Mouse (Mus musculus): ENCODE measurements around the gene Camk1d. TPM values are rescaled to one million over a fixed set of nuclear protein-coding genes. Genes with fewer than 3 reads are reported as not detected.

Gene Camk1d
- polyA plus RNA-seq, 1 experiment from 2014 or later = 1.1 TPM

DNA sequence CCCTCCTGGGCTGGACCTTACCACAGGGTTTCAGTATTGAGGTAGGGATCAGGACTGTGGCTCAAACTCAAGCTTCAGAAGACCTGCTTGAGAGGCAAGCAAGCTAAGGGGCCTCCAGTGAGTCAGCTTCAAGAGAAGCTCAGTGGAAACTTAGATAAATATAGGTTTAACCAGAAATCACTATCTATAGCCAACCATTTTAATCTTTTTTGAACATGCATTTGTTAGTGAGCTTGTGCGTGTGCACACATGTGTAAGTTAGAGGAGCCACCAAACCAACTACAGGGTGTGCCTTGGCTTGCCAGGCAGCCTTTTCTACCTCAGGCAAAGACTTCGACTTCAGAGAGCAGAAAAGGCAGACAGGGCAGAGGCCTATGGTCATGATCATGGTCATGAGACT lies 200.7 kb downstream of the Camk1d start:
- H3K36me3 ChIP-seq = no peaks in the 10 kb centered on the region
- ATAC-seq (ENCODE audit: insufficient number of reproducible peaks, insufficient read depth, low FRiP score, low TSS enrichment, low read depth) = no peak
- no peaks in the 10 kb centered on the region for H3K27me3 ChIP-seq
- 96% methylated on average over 2 of the region's 2 CpGs for WGBS
- no peaks in the 10 kb centered on the region for H3K4me1 ChIP-seq (replicated peaks)
- H3K4me3 ChIP-seq (replicated peaks) = no peak overlapping the region
- no peak overlapping the region for H3K27ac ChIP-seq
- no peaks in the 10 kb centered on the region for H3K9me3 ChIP-seq
- no peak overlapping the region for H3K9ac ChIP-seq (replicated peaks)
- H3K4me2 ChIP-seq = no peak overlapping the region

DNA sequence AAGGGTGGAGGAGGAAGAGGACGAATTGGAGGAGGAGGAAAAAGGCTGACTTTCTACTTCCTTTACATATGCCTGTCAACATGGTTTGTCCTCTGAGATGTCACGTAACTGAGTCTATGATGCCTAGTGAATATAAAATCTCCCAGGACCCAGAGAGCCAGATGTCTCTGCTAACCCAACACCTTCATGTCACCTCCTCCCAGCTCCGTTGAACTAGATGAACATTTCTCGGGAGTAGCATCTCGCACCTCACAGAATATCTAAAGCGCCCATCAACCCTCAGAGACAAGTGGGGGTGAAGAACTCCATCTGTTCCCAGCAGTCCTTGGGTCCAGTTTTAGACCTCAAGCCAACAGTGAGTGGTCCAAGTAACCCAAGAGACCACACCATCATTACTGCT lies 204.3 kb downstream of the Camk1d start:
- 85% methylated on average over 6 of the region's 6 CpGs for WGBS
- ATAC-seq (ENCODE audit: insufficient number of reproducible peaks, insufficient read depth, low FRiP score, low TSS enrichment, low read depth) = no peak
- no peak overlapping the region for H3K9ac ChIP-seq (replicated peaks)

DNA sequence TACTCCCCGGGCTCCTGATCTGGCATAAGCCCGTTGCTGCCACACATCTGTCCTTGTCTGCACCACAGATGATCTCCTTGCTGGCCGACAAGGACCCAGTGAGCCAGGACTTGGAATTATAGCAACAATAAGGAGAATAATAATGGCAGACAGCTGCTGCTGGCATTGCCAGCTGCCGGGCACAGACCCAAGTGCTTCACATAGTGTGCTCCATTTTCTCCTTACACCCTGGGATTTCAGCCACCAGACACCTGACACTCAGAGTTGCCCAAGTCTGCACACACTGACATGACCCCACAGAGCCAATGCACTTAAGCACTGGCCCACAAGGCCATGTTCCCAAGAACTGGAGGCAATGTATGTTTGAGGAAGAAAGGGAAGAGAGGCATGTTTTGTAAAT lies 214.7 kb downstream of the Camk1d start:
- Histone ChIP-seq H3K9me3 (no peaks in the 10 kb centered on the region), H3K9ac (replicated peaks) (no peak overlapping the region), H3K27me3 (no peaks in the 10 kb centered on the region), H3K27ac (no peak overlapping the region), H3K4me3 (replicated peaks) (no peak overlapping the region), H3K4me2 (no peak overlapping the region), H3K4me1 (replicated peaks) (no peaks in the 10 kb centered on the region), H3K36me3 (no peaks in the 10 kb centered on the region)
- 76% methylated on average over 4 of the region's 4 CpGs for WGBS
- ATAC-seq (ENCODE audit: insufficient number of reproducible peaks, insufficient read depth, low FRiP score, low TSS enrichment, low read depth) = no peak

More for the DNA sequence above, 204.3 kb downstream of the Camk1d start:
- H3K36me3 ChIP-seq = no peaks in the 10 kb centered on the region
- H3K27me3 ChIP-seq = no peaks in the 10 kb centered on the region
- H3K9me3 ChIP-seq = no peaks in the 10 kb centered on the region
- no peak overlapping the region for H3K27ac ChIP-seq
- no peaks in the 10 kb centered on the region for H3K4me1 ChIP-seq (replicated peaks)
- no peak overlapping the region for H3K4me2 ChIP-seq
- no peak overlapping the region for H3K4me3 ChIP-seq (replicated peaks)

DNA sequence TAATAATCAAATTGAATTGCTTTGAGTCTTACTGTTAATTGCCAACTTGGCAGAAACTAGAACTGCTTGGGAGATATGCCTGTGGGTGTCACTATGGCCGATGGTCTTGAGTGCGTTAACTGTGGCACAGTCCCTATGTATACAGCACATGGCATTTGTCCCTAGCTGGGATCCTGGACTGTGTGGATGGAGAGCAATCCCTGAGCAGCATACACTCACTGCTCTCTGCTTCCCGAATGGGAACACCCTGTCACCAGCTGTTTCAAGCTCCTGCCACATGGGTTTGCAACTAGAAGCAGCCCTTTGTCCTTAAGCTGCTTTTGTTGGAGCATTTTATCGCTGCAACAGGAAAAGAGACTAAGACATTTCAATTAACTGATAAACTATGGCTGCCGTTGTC lies 224.4 kb downstream of the Camk1d start:
- Histone ChIP-seq H3K27me3 (no peaks in the 10 kb centered on the region), H3K4me1 (replicated peaks) (no peaks in the 10 kb centered on the region), H3K27ac (no peak overlapping the region), H3K4me3 (replicated peaks) (no peak overlapping the region), H3K9ac (replicated peaks) (no peak overlapping the region), H3K36me3 (no peaks in the 10 kb centered on the region), H3K9me3 (no peaks in the 10 kb centered on the region), H3K4me2 (no peak overlapping the region)
- 81% methylated on average over 5 of the region's 5 CpGs for WGBS
- no peak for ATAC-seq (ENCODE audit: insufficient number of reproducible peaks, insufficient read depth, low FRiP score, low TSS enrichment, low read depth)

DNA sequence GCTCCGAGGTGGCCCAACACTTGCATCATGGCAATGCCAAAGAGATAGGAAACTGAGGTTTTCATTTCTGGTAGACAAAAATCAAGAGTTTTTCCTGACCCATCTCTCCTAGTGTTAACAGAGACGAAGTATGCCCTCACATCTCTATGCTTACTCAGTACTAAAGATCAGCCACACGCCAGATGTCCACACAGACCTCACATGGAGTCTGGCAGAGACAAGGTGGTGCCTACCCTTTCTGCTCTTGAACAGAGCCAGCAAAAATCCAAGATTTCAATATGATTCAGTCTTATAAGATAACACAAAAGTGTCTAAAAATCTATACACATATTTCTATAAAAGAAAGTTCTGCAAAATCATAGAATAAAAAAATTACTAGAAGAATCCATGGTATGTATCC lies 227.0 kb downstream of the Camk1d start:
- Histone ChIP-seq H3K27me3 (no peaks in the 10 kb centered on the region), H3K4me2 (no peak overlapping the region), H3K9ac (replicated peaks) (no peak overlapping the region), H3K36me3 (no peaks in the 10 kb centered on the region), H3K4me1 (replicated peaks) (no peaks in the 10 kb centered on the region), H3K4me3 (replicated peaks) (no peak overlapping the region), H3K27ac (no peak overlapping the region), H3K9me3 (no peaks in the 10 kb centered on the region)
- 85% methylated on average over 3 of the region's 3 CpGs for WGBS
- no peak for ATAC-seq (ENCODE audit: insufficient number of reproducible peaks, insufficient read depth, low FRiP score, low TSS enrichment, low read depth)

DNA sequence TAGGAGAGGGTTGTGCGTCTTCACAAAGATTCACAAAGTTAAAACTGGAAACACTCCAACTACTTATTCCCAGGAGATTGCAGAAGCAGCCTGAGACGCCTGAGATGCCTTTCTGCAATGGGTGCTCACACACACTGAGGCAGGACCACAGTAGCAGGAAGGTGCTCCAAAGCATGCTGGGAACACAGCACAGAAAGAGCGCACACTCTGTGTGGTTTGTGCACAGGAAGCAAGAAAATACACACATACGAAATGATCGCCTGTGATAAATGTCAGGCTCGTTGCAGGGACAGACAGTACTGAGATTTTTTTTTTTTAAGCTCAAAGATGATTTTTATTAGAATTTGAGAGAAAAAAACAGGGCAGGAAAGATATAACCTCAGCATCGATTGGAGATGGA lies 227.7 kb downstream of the Camk1d start:
- Histone ChIP-seq H3K27me3 (no peaks in the 10 kb centered on the region), H3K27ac (no peak overlapping the region), H3K36me3 (no peaks in the 10 kb centered on the region), H3K9ac (replicated peaks) (no peak overlapping the region), H3K4me3 (replicated peaks) (no peak overlapping the region), H3K4me1 (replicated peaks) (no peaks in the 10 kb centered on the region), H3K4me2 (no peak overlapping the region), H3K9me3 (no peaks in the 10 kb centered on the region)
- ATAC-seq (ENCODE audit: insufficient number of reproducible peaks, insufficient read depth, low FRiP score, low TSS enrichment, low read depth) = no peak
- WGBS = 86% methylated on average over 7 of the region's 7 CpGs

DNA sequence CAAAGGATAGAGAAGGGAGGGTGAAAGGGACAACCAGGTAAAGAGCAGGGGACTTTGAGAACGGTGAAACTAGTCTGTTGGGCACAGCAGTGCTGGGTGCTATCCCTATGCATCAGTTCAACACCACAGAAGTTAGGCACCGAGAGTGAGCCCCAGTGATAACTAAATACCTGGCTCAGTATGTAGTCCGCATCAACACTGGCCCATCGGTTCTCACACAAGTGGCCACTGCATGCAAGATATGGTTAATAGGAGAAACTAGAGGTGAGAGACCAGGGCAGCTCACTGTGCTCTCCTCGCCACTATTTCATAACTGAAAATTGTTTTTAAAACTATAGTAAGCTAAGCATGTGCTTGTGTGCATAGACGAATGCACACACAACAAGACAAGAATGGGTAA lies 228.5 kb downstream of the Camk1d start:
- 92% methylated on average over 6 of the region's 6 CpGs for WGBS

DNA sequence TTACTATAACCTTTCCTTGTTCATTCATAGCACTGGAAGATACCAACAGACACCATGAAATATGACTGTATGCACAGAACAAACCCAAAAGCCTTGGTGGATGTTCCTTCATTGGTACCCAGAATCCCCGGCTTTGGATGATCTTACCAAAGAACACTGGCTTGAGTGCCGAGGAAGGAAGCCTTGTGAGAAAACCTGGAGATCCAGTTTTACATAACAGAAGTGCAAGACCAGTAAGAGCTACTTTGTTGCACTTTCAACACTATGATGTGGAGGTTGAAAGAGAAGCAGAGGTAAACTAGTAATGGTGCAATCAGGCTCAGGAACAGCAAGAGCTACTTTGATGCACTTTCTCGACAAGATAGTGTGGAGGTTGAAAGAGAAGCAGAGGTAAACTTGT lies 234.4 kb downstream of the Camk1d start:
- ATAC-seq (ENCODE audit: insufficient number of reproducible peaks, insufficient read depth, low FRiP score, low TSS enrichment, low read depth) = no peak
- Histone ChIP-seq H3K4me3 (replicated peaks) (no peak overlapping the region), H3K4me2 (no peak overlapping the region), H3K9ac (replicated peaks) (no peak overlapping the region), H3K27ac (no peak overlapping the region), H3K36me3 (no peaks in the 10 kb centered on the region), H3K4me1 (replicated peaks) (no peaks in the 10 kb centered on the region), H3K27me3 (no peaks in the 10 kb centered on the region), H3K9me3 (no peaks in the 10 kb centered on the region)
- 81% methylated on average over 3 of the region's 3 CpGs for WGBS

More for the DNA sequence above, 228.5 kb downstream of the Camk1d start:
- Histone ChIP-seq H3K9me3 (no peaks in the 10 kb centered on the region), H3K9ac (replicated peaks) (no peak overlapping the region), H3K27me3 (no peaks in the 10 kb centered on the region), H3K27ac (no peak overlapping the region), H3K36me3 (no peaks in the 10 kb centered on the region), H3K4me2 (no peak overlapping the region), H3K4me1 (replicated peaks) (no peaks in the 10 kb centered on the region), H3K4me3 (replicated peaks) (no peak overlapping the region)
- no peak for ATAC-seq (ENCODE audit: insufficient number of reproducible peaks, insufficient read depth, low FRiP score, low TSS enrichment, low read depth)

DNA sequence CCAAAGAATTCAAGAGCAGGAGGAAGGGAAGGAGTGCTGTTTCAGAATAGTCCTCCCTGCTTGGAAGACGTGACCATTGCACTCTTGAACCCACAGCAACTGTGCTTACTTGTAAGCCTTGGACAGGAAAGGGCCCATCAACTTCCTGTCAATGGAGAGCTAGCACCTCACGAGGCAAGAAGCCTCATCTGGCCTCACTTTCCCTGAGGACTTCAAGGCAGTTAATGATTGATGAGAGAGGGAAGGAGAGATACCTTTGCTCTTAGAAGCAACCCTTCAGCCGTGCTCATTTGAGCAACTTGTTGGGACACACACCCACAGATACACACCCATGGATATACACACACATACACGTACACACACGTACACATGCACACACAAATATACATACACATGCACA lies 235.6 kb downstream of the Camk1d start:
- Histone ChIP-seq H3K9me3 (no peaks in the 10 kb centered on the region), H3K4me2 (no peak overlapping the region), H3K27ac (no peak overlapping the region), H3K4me1 (replicated peaks) (no peaks in the 10 kb centered on the region), H3K9ac (replicated peaks) (no peak overlapping the region), H3K27me3 (no peaks in the 10 kb centered on the region), H3K36me3 (no peaks in the 10 kb centered on the region), H3K4me3 (replicated peaks) (no peak overlapping the region)
- ATAC-seq (ENCODE audit: insufficient number of reproducible peaks, insufficient read depth, low FRiP score, low TSS enrichment, low read depth) = no peak
- 82% methylated on average over 5 of the region's 5 CpGs for WGBS

DNA sequence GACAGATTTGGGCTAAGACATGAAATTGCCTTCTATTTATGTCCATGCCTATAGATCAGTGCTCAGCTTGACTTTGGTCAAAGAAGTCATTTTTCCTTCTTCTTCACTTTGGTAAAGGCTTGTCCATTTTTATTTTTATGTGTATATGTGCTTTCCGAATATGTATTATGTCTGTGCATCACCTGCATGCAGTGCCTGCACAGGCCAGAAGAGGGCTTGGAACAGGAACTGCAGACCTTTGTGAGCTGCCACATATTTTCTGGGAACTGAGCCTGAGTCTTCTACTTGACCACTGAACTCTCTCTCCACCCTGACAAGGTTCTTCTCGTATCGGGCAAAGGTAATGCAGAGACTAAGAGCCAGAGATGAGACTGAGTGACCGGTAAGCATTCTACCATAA lies 236.1 kb downstream of the Camk1d start:
- Histone ChIP-seq H3K9ac (replicated peaks) (no peak overlapping the region), H3K27ac (no peak overlapping the region), H3K27me3 (no peaks in the 10 kb centered on the region), H3K9me3 (no peaks in the 10 kb centered on the region), H3K4me2 (no peak overlapping the region), H3K36me3 (no peaks in the 10 kb centered on the region), H3K4me3 (replicated peaks) (no peak overlapping the region), H3K4me1 (replicated peaks) (no peaks in the 10 kb centered on the region)
- no peak for ATAC-seq (ENCODE audit: insufficient number of reproducible peaks, insufficient read depth, low FRiP score, low TSS enrichment, low read depth)
- WGBS = 97% methylated on average over 4 of the region's 4 CpGs

DNA sequence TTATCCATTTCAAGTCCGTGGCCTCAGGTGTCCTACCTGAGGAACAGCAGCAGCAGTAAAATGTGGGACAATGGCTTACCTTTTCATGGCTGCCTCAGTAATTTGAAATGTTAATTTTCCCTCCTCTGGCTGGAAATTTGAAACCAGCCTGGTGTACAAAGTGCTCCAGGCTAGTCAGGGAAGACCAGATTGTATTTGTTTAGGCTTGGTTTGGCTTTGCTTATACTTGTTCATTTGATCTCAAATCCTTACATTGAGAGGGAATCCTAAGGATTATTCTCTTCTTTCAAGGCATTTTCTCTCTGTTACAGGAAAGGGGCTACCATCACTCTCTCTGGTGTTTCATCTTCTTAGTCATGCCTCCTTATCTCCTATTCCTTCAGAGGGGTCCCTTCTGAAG lies 236.8 kb downstream of the Camk1d start:
- no peaks in the 10 kb centered on the region for H3K27me3 ChIP-seq
- H3K36me3 ChIP-seq = no peaks in the 10 kb centered on the region
- H3K9me3 ChIP-seq = no peaks in the 10 kb centered on the region
- no peak overlapping the region for H3K4me2 ChIP-seq
- WGBS = 73% methylated on average over 1 of the region's 1 CpGs
- ATAC-seq (ENCODE audit: insufficient number of reproducible peaks, insufficient read depth, low FRiP score, low TSS enrichment, low read depth) = no peak
- no peaks in the 10 kb centered on the region for H3K4me1 ChIP-seq (replicated peaks)
- H3K4me3 ChIP-seq (replicated peaks) = no peak overlapping the region
- H3K9ac ChIP-seq (replicated peaks) = no peak overlapping the region
- no peak overlapping the region for H3K27ac ChIP-seq

DNA sequence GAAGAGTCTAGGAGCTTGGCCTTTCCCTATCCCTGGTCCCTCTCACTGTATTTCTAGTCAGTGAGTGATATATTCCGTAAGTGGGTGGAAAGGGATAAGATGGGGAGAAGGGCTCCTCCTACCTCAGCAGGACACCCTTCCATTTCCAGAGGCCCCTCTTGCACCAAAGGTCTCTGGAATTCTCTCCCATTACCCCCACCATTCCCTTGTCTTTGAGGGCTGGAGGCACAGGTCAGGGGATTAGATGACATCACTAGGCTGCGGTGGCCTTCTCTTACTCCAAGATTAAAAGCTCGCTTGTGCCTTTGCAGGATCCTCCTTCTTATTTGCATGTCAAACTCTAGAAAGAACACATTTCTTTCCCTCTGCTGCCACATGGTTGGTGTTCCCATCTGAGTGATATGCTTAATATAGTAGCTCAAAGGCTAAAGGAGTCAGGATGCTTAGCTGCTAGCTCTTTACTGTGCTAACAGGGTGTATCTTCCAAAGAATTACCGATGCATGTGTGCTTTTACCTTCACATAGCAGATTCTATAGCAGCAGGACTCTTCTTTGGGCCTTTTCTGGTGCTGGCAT lies 244.9 kb downstream of the Camk1d start:
- H3K36me3 ChIP-seq = no peaks in the 10 kb centered on the region
- 86% methylated on average over 4 of the region's 4 CpGs for WGBS

More for the DNA sequence above, 244.9 kb downstream of the Camk1d start:
- no peaks in the 10 kb centered on the region; the same call in 1 of the 2 replicates for H3K27me3 ChIP-seq
- no peaks in the 10 kb centered on the region for H3K9me3 ChIP-seq
- H3K27ac ChIP-seq = no peak overlapping the region
- no peak for ATAC-seq (ENCODE audit: insufficient number of reproducible peaks, insufficient read depth, low FRiP score, low TSS enrichment, low read depth)
- no peaks in the 10 kb centered on the region for H3K4me1 ChIP-seq (replicated peaks)
- no peak overlapping the region for H3K9ac ChIP-seq (replicated peaks)
- H3K4me3 ChIP-seq (replicated peaks) = no peak overlapping the region
- no peak overlapping the region for H3K4me2 ChIP-seq

Measured in limb, embryonic 12.5 days (tissue).